8 mouse cellular contexts compared by ENCODE assay signal in the genomic region with DNA sequence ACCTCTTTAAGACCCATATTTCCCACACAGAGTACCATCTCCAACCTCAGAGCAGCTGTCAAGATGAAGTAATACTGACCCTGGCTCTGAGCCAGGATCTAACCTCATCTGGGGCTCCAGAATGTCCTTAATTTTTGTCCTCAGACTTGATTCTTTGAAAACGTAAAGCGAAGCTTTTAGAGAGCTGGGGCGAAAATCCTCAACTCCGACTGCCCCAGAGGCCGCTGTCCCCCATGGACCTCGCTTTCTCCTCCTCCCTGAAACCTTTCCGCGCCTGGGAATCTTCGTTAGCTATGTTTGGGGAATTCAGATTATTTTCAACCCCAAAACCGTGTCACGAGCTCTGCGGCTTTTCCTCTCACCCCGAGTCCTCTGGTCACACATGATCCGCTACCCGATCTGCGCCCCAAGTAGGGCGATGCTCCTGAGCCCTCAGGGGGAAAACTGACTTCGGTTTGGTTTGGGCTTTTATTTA. TPM values are rescaled to one million over a fixed set of nuclear protein-coding genes. Genes with fewer than 3 reads are reported as not detected.
DNase-seq lines count a peak whose midpoint lies in the region; ATAC-seq and TF ChIP-seq lines count a peak whose summit lies in the region.

No protein-coding gene starts in this region.

- under 1% methylated on average over 18 of the region's 18 CpGs for WGBS in stomach, embryonic 14.5 days

- no peak for TF ChIP-seq EP300 in ES-Bruce4 (IDR thresholded peaks at IDR 0.05; ENCODE audit: insufficient read depth, low read depth, low read length)

- no peak for TF ChIP-seq POLR2A in ES-Bruce4 (IDR thresholded peaks at IDR 0.05; ENCODE audit: insufficient read depth, low read length)

- peak overlapping the region; percentile 69 for H3K4me2 ChIP-seq in stomach, embryonic 14.5 days (replicated peaks; ENCODE audit: low read depth, low read length)

- ATAC-seq in stomach, embryonic 14.5 days (ENCODE audit: insufficient number of reproducible peaks, insufficient read depth, low FRiP score, low read depth) = peak; percentile 30; the same call in 1 of the 2 replicates

- peaks cover 8% of the 10 kb centered on the region for H3K27me3 ChIP-seq in ES-Bruce4 (ENCODE audit: control insufficient read depth, insufficient read depth, low read length, poor library complexity, severe bottlenecking)
- H3K27me3 ChIP-seq in megakaryocyte, embryonic 14.5 days (replicated peaks) = peaks cover 17% of the 10 kb centered on the region
- no peaks in the 10 kb centered on the region for H3K27me3 ChIP-seq in stomach, embryonic 14.5 days (ENCODE audit: control insufficient read depth, insufficient read depth, low read length)

- no peak overlapping the region for H3K27ac ChIP-seq in ES-Bruce4 (ENCODE audit: insufficient read depth, low read length)
- H3K27ac ChIP-seq in stomach, embryonic 14.5 days (ENCODE audit: low read length) = no peak overlapping the region

- H3K9ac ChIP-seq in ES-Bruce4 (ENCODE audit: low read depth, poor library complexity, severe bottlenecking) = peak overlapping the region; percentile 42; the same call in 1 of the 2 replicates
- peak overlapping the region; percentile 25; the same call in 1 of the 2 replicates for H3K9ac ChIP-seq in stomach, embryonic 14.5 days (replicated peaks; ENCODE audit: low read depth, low read length)

- TF ChIP-seq CTCF in ES-Bruce4 (IDR thresholded peaks at IDR 0.05; ENCODE audit: low read depth, low read length) = no peak

- peak overlapping the region; percentile 76 for H3K4me3 ChIP-seq in ES-Bruce4 (ENCODE audit: low read depth, low read length)
- peak overlapping the region; percentile 95 for H3K4me3 ChIP-seq in megakaryocyte, embryonic 14.5 days (replicated peaks)
- H3K4me3 ChIP-seq in stomach, embryonic 14.5 days (ENCODE audit: low read depth, low read length) = peak overlapping the region; percentile 82

- H3K36me3 ChIP-seq in ES-Bruce4 (ENCODE audit: control insufficient read depth, insufficient read depth, low read length, poor library complexity, severe bottlenecking) = no peaks in the 10 kb centered on the region
- no peaks in the 10 kb centered on the region for H3K36me3 ChIP-seq in megakaryocyte, embryonic 14.5 days (replicated peaks; ENCODE audit: low read length)
- H3K36me3 ChIP-seq in stomach, embryonic 14.5 days (ENCODE audit: control insufficient read depth, insufficient read depth, low read length) = no peaks in the 10 kb centered on the region

- peak; percentile 88 for DNase-seq in heart, adult 11 months
- DNase-seq in heart, postnatal 25 days (ENCODE audit: low spot score) = no peak
- peak; percentile 13 for DNase-seq in embryo, embryonic 11.5 days (ENCODE audit: low read depth, low spot score)
- peak; percentile 28 to 44 for DNase-seq in heart, postnatal 10 days
- DNase-seq in kidney, postnatal 4 days = peak; percentile 28 to 35

- H3K4me1 ChIP-seq in ES-Bruce4 (ENCODE audit: control insufficient read depth, insufficient read depth, low read length) = no peaks in the 10 kb centered on the region
- H3K4me1 ChIP-seq in megakaryocyte, embryonic 14.5 days = peaks cover 14% of the 10 kb centered on the region
- H3K4me1 ChIP-seq in stomach, embryonic 14.5 days (ENCODE audit: control insufficient read depth, insufficient read depth, low read length) = no peaks in the 10 kb centered on the region

- intact Hi-C loops in heart, postnatal 25 days (cut with DNase I) = no loop called here
- intact Hi-C loops in heart, postnatal 10 days (cut with DNase I) = no loop called here

- H3K9me3 ChIP-seq in ES-Bruce4 (replicated peaks; ENCODE audit: control insufficient read depth, insufficient read depth, low read length, poor library complexity, severe bottlenecking) = no peaks in the 10 kb centered on the region
- no peaks in the 10 kb centered on the region for H3K9me3 ChIP-seq in megakaryocyte, embryonic 14.5 days
- H3K9me3 ChIP-seq in stomach, embryonic 14.5 days (ENCODE audit: control insufficient read depth, low read depth, low read length) = no peaks in the 10 kb centered on the region

RNA-seq across cellular contexts. Expression of gene Abca5, which starts 0.7 kb away (rescaled TPM):
- total RNA-seq in heart, postnatal 25 days (2021) = 1 to 10 TPM; 7.1 to 8.1 TPM
- polyA plus RNA-seq in ES-Bruce4 (2011; ENCODE audit: insufficient read depth, insufficient read length, low read depth, missing spikeins) = 3.5 and 4.9 TPM in 2 replicates
- 10 to 100 TPM in 1 of 2 experiments, 1 to 10 TPM in 1; 9.8 to 12.3 TPM for total RNA-seq in heart, postnatal 10 days (2021)
- not detected in 2 replicates for polyA plus RNA-seq in megakaryocyte, embryonic 14.5 days (2012; ENCODE audit: insufficient read depth, low replicate concordance)
- polyA plus RNA-seq in stomach, embryonic 14.5 days (2014; fragmentation: Nextera tagmentation; extraction: Ambion mirVana) = 8.7 and 12.4 TPM in 2 replicates
